Mouse (Mus musculus): ENCODE measurements at regions not wholly inside any gene's neighbourhood (a gene's known extent, or its start where the extent isn't known, plus 50 kb on each side); places are given as distances from the start of the nearest gene placed in this dataset.

DNA sequence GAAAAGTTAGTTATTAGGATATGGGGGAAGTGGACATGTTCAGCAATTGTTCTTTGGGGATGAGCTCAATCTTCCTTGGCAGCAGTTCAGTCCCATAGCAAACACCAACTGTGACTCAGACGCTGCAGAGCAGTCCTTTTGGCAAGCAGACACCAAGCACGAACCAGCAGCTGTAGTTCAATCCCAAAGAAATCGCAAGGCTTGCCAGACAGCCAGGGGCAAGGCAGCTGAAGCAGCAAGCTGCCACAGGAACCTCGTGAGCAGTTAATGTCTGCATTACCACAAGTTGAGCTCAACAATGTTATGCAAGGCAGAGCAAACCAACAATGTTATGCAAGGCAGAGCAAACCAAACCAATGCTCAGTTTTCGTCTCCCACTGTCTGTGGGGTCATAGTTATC lies 442.6 kb downstream of the Atp23 start:
- TF ChIP-seq CTCF (IDR thresholded peaks at IDR 0.05; ENCODE audit: insufficient read depth, low read depth, low read length), result no peak
- TF ChIP-seq POLR2A (IDR thresholded peaks at IDR 0.05; ENCODE audit: insufficient read depth, low read depth, low read length), result no peak
